Mouse (Mus musculus) lung, adult 2 months (tissue): ENCODE data around the gene Grb2.

ENCODE experiments used
- CTCF ChIP-seq: fragments of 200-500 bp; IDR thresholded peaks from 2 replicates; pipeline ENCODE4 v1.5.1; 2011; ENCODE audit warnings: mild to moderate bottlenecking, low read length, control low read depth; ENCODE audit not compliant: insufficient read depth
- POLR2A ChIP-seq: fragments of 200-500 bp; IDR thresholded peaks from 2 replicates; pipeline ENCODE4 v1.6.1; 2011; ENCODE audit warnings: low read depth, mild to moderate bottlenecking, control low read depth, low read length, borderline replicate concordance; ENCODE audit errors: extremely low read depth

- TF ChIP-seq CTCF (no peak), POLR2A (no peak)
Observed at GRCm38 (mm10) chr11:115685954-115686353, 22.4 kb downstream of the Grb2 start.
